Mouse (Mus musculus) cerebellum, adult 2 months (tissue): Measurements from ENCODE around the gene Prr22.

ENCODE experiments used
- CTCF ChIP-seq: fragments of 200-500 bp; IDR thresholded peaks from 2 replicates; pipeline ENCODE4 v1.5.1; 2011; ENCODE audit warnings: low read depth, mild to moderate bottlenecking, control low read depth, low read length, moderate library complexity, borderline replicate concordance; ENCODE audit not compliant: insufficient read depth
- POLR2A ChIP-seq: fragments of 200-500 bp; IDR thresholded peaks from 2 replicates; pipeline ENCODE4 v1.6.1; 2011; ENCODE audit warnings: low read length, control low read depth, borderline replicate concordance; ENCODE audit not compliant: insufficient read depth

DNA sequence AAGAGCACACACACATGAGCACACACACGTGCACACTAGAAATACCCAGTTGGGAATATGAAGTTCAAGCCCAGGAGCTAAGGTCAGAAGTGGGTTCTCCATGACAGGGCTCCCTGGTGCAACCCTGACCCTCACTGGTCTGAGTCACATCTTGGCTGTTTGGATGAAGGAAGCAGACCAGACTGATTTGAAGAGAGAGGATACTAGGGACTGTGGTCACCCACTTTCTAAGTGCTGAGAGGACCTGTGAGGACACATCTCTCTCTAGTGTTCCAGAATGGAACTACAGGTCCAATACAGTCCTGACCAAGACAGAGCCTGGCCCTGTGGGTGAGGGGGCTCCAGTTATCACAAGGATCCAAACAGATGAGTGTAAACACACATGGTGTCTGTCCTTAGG lies 35.7 kb downstream of the Prr22 start:
- TF ChIP-seq CTCF (no peak), POLR2A (no peak)
